Mouse (Mus musculus) ES-E14 (cell line): ENCODE results near the gene Shc1. TPM values are rescaled to one million over a fixed set of nuclear protein-coding genes. Genes with fewer than 3 reads are reported as not detected.
A peak's percentile ranks its signal among the peaks of the same experiment; 100 is the strongest.

Source experiments
- DNase-seq: peaks from one replicate; pipeline ENCODE4 v3.0.0-alpha.2; 2013; ENCODE audit warnings: low read depth, low spot score
- H3K27ac ChIP-seq: 2 replicates; pipeline ENCODE4 v1.5.1; 2012; ENCODE audit warnings: low read depth, mild to moderate bottlenecking, low read length, moderate library complexity, mixed read lengths; ENCODE audit not compliant: poor library complexity, insufficient read depth, severe bottlenecking
- H3K36me3 ChIP-seq: 2 replicates; pipeline ENCODE4 v1.6.1; 2012; ENCODE audit warnings: mild to moderate bottlenecking, low read length, moderate library complexity, mixed read lengths; ENCODE audit not compliant: control insufficient read depth, poor library complexity, insufficient read depth, severe bottlenecking
- H3K4me1 ChIP-seq, 2 experiments: fragments of 150-350 bp in 1 of 2; sonication (generic) in 1 of 2; 2 replicates each; pipeline ENCODE4 v1.6.1; 2012; ENCODE audit warnings: low read length in 2 of 2, mild to moderate bottlenecking in 1 of 2, mixed read lengths in 1 of 2; ENCODE audit not compliant: control insufficient read depth in 2 of 2, insufficient read depth in 2 of 2, poor library complexity in 1 of 2
- H3K4me3 ChIP-seq, 2 experiments: fragments of 150-350 bp in 1 of 2; sonication (generic) in 1 of 2; 2 replicates each; pipeline ENCODE4 v1.5.1; 2012; ENCODE audit warnings: low read length in 2 of 2, low read depth in 1 of 2, mild to moderate bottlenecking in 1 of 2, mixed read lengths in 1 of 2; ENCODE audit not compliant: insufficient read depth in 1 of 2, poor library complexity in 1 of 2, severe bottlenecking in 1 of 2
- H3K9ac ChIP-seq: 2 replicates; pipeline ENCODE4 v1.6.1; 2012; ENCODE audit warnings: low read depth, mild to moderate bottlenecking, low read length, mixed read lengths; ENCODE audit not compliant: poor library complexity, insufficient read depth, severe bottlenecking
- H3K9me3 ChIP-seq: fragments of 150-350 bp; sonication (generic); 2 replicates; pipeline ENCODE4 v1.6.1; 2012; ENCODE audit warnings: low read depth, mild to moderate bottlenecking, low read length; ENCODE audit not compliant: control insufficient read depth, insufficient read depth
- CHD2 ChIP-seq: IDR thresholded peaks from 2 replicates; pipeline ENCODE4 v1.6.1; 2014; ENCODE audit warnings: mild to moderate bottlenecking, low read depth, low read length, inconsistent platforms
- HCFC1 ChIP-seq: IDR thresholded peaks from 2 replicates; pipeline ENCODE4 v1.6.1; 2012; ENCODE audit warnings: low read length, inconsistent platforms, borderline replicate concordance; ENCODE audit not compliant: insufficient read depth
- MAFK ChIP-seq: IDR thresholded peaks from 2 replicates; pipeline ENCODE4 v1.6.1; 2014; ENCODE audit warnings: mild to moderate bottlenecking, low read depth, low read length, inconsistent platforms; ENCODE audit not compliant: insufficient read depth
- ZC3H11A ChIP-seq: IDR thresholded peaks from 2 replicates; pipeline ENCODE4 v1.6.1; 2012; ENCODE audit warnings: low read depth, mild to moderate bottlenecking, inconsistent platforms, low read length, borderline replicate concordance
- ZNF384 ChIP-seq: IDR thresholded peaks from 2 replicates; pipeline ENCODE4 v1.6.1; 2012; ENCODE audit warnings: low read depth, low read length, inconsistent platforms
- in situ Hi-C, 2 experiments: fragments of 600-800 bp; cut with MboI; formaldehyde crosslinking; loops; one replicate each; pipeline ENCODE4 v1.15.1; 2025; ENCODE audit warnings: low sequenced_read_pairs in 2 of 2, inconsistent platforms in 1 of 2; ENCODE audit not compliant: unreplicated experiment in 2 of 2
- total RNA-seq: library from RNA; depleted of rRNA; stranded (reverse); fragments of 300-350 nt; gene quantifications from 2 replicates; pipeline ENCODE4 v1.2.3, GENCODE M21; 2012

The Shc1 gene
- total RNA-seq, 1 experiment: 72.0 TPM

GRCm38 (mm10) chr3:89392871-89393311 is 25.4 kb upstream of the Shc1 start:
- peak overlapping the region; percentile 62 for H3K9ac ChIP-seq

GRCm38 (mm10) chr3:89393605-89394004 is 24.6 kb upstream of the Shc1 start:
- in situ Hi-C loops: no loop called here
- Histone ChIP-seq H3K27ac (peak overlapping the region; percentile 72), H3K4me3 (peak overlapping the region; percentile 72 to 75), H3K4me1 (peaks cover 0 to 14% of the 10 kb centered on the region in 2 experiments; a peak in 3 of 4 replicates), H3K36me3 (no peaks in the 10 kb centered on the region; the same call in 1 of the 2 replicates), H3K9ac (peak overlapping the region; percentile 68), H3K9me3 (no peaks in the 10 kb centered on the region)
- peak; percentile 93 for DNase-seq
- no peak for TF ChIP-seq ZNF384
- 0 out of 2 replicates have a peak, but pooled peaks have one; percentile 23 for TF ChIP-seq CHD2

More at GRCm38 (mm10) chr3:89392871-89393311, 25.4 kb upstream of the Shc1 start:
- TF ChIP-seq HCFC1: no peak
- no peak for TF ChIP-seq CHD2
- no peak for TF ChIP-seq ZC3H11A
- no peak for TF ChIP-seq ZNF384
- TF ChIP-seq MAFK: no peak
- Histone ChIP-seq H3K4me3 (peak overlapping the region; percentile 71 to 75), H3K9me3 (no peaks in the 10 kb centered on the region), H3K36me3 (no peaks in the 10 kb centered on the region; the same call in 1 of the 2 replicates), H3K4me1 (peaks cover 0 to 20% of the 10 kb centered on the region in 2 experiments; a peak in 3 of 4 replicates), H3K27ac (no peak overlapping the region)
- in situ Hi-C loops: no loop called here
- no peak for DNase-seq

DNA sequence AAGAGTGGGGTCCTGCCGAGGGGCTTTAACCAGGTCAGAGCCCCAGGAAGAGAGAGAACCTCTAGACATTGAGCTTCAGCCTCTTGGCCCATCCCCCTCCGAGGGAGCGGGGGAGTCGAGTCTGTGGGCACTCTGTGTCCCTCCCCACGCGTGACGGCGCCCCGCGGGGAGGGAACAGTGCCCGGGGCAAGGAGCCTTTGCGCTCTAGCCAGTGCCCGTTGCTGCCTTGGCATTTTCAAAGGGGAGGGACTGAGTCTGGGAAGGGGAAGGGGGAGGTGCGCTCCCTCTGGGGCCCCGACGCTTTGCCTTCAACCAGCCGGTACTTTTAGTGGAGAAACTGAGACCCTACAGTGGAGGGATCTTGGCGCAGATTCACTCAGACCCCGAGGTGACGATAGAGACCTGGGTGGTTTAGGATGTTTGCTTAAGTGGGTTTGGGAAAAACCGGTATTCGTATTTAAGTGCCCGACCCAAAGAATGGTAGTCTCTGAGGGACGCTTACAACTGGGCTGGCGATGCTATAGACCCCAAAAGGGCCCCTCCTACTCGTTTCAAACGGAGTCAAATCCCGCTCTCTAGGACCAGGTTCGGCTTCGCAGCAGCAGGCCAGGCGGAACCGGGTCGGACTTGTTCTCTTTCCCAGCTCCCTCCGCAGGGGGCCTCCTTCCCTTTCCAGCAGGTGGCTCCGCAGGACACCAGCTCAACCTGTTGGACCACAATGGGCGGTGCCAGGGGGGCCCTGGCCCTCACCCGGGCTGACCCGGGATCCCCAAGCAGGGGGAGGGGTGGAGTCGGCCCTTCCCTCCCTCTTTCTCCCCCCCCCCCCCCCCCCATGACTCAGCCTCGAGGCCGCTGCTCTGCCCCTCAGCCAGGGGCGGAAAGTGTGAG is 24.0 kb upstream of the Shc1 start, which contains the start of gene Zbtb7b:
TSS of gene Zbtb7b (minus strand) at position 771 of the 888 bp plus-strand sequence.
- H3K36me3 ChIP-seq: no peaks in the 10 kb centered on the region; the same call in 1 of the 2 replicates
- H3K4me3 ChIP-seq: peak within 1 kb of the TSS; percentile 72 to 75
- H3K9me3 ChIP-seq: no peaks in the 10 kb centered on the region
- H3K9ac ChIP-seq: peak within 1 kb of the TSS; percentile 68
- H3K4me1 ChIP-seq: peaks cover 0 to 13% of the 10 kb centered on the region in 2 experiments; a peak in 3 of 4 replicates
- TF ChIP-seq ZNF384 (no peak), ZC3H11A (no peak)
- H3K27ac ChIP-seq: peak within 1 kb of the TSS; percentile 72
- DNase-seq: no peak
- in situ Hi-C loops: no loop called here

GRCm38 (mm10) chr3:89394894-89395256 is 23.4 kb upstream of the Shc1 start:
- peaks cover 0 to 10% of the 10 kb centered on the region in 2 experiments; a peak in 3 of 4 replicates for H3K4me1 ChIP-seq

More at GRCm38 (mm10) chr3:89394894-89395256, 23.4 kb upstream of the Shc1 start:
- Histone ChIP-seq H3K27ac (peak overlapping the region; percentile 72), H3K4me3 (peak overlapping the region; percentile 72 to 75), H3K9ac (no peak overlapping the region), H3K9me3 (no peaks in the 10 kb centered on the region), H3K36me3 (no peaks in the 10 kb centered on the region)
- in situ Hi-C loops: no loop called here
- TF ChIP-seq HCFC1 (0 out of 2 replicates have a peak, but pooled peaks have one; percentile 64), ZC3H11A (no peak), CHD2 (peak; percentile 77), MAFK (no peak), ZNF384 (0 out of 2 replicates have a peak, but pooled peaks have one; percentile 8)
- DNase-seq: peak; percentile 82
